Mouse (Mus musculus) neural tube, embryonic 15.5 days (tissue): ENCODE measurements at regions not wholly inside any gene's neighbourhood (a gene's known extent, or its start where the extent isn't known, plus 50 kb on each side); places are given as distances from the start of the nearest gene placed in this dataset.

Source experiments
- ATAC-seq: fragments of 200-750 bp; cut with Nextera tagmentation; 2 replicates; pipeline ENCODE4 v1.8.0; 2017; ENCODE audit warnings: mild to moderate bottlenecking, moderate TSS enrichment, moderate library complexity; ENCODE audit not compliant: low FRiP score
- H3K27ac ChIP-seq: fragments of 300-500 bp; sonication (generic); replicated peaks from 2 replicates; pipeline ENCODE4 v1.5.1; 2015; ENCODE audit warnings: mild to moderate bottlenecking, inconsistent platforms
- H3K27me3 ChIP-seq: fragments of 300-500 bp; sonication (generic); replicated peaks from 2 replicates; pipeline ENCODE4 v1.6.1; 2015; ENCODE audit warnings: inconsistent platforms
- H3K36me3 ChIP-seq: fragments of 300-500 bp; sonication (generic); 2 replicates; pipeline ENCODE4 v1.6.1; 2015; ENCODE audit warnings: inconsistent platforms
- H3K4me1 ChIP-seq: fragments of 300-500 bp; sonication (generic); 2 replicates; pipeline ENCODE4 v1.6.1; 2015; ENCODE audit warnings: inconsistent platforms
- H3K4me2 ChIP-seq: fragments of 300-500 bp; sonication (generic); 2 replicates; pipeline ENCODE4 v1.6.1; 2015; ENCODE audit warnings: inconsistent platforms, mild to moderate bottlenecking, moderate library complexity
- H3K4me3 ChIP-seq: fragments of 300-500 bp; sonication (generic); replicated peaks from 2 replicates; pipeline ENCODE4 v1.5.1; 2015; ENCODE audit warnings: mild to moderate bottlenecking, inconsistent platforms
- H3K9ac ChIP-seq: fragments of 300-500 bp; sonication (generic); replicated peaks from 2 replicates; pipeline ENCODE4 v1.6.1; 2015; ENCODE audit warnings: mild to moderate bottlenecking, inconsistent platforms
- H3K9me3 ChIP-seq: fragments of 300-500 bp; sonication (generic); replicated peaks from 2 replicates; pipeline ENCODE4 v1.6.1; 2016; ENCODE audit warnings: inconsistent platforms
- WGBS: fragments of 180-500 bp; shearing (Covaris S2); methylation state at CpG from one replicate; pipeline ENCODE4 v1.1.7; 2015; ENCODE audit warnings: mixed read lengths; 5-methylcytosine and 5-hydroxymethylcytosine counted together

- Histone ChIP-seq H3K4me2 (no peak overlapping the region), H3K27me3 (no peaks in the 10 kb centered on the region), H3K36me3 (no peaks in the 10 kb centered on the region), H3K9me3 (no peaks in the 10 kb centered on the region), H3K4me1 (peaks cover 26% of the 10 kb centered on the region), H3K4me3 (no peak overlapping the region), H3K27ac (no peak overlapping the region), H3K9ac (no peak overlapping the region)
- WGBS, result 48% methylated on average over 5 of the region's 5 CpGs
- no peak for ATAC-seq
These were observed 248.1 kb downstream of the Enc1 start for GRCm38 (mm10) chr13:97489029-97489428.

GRCm38 (mm10) chr13:97488518-97488917 lies 247.6 kb downstream of the Enc1 start:
- Histone ChIP-seq H3K4me3 (no peak overlapping the region), H3K9me3 (no peaks in the 10 kb centered on the region), H3K4me1 (peaks cover 26% of the 10 kb centered on the region), H3K36me3 (no peaks in the 10 kb centered on the region), H3K4me2 (no peak overlapping the region), H3K27me3 (no peaks in the 10 kb centered on the region), H3K9ac (no peak overlapping the region), H3K27ac (no peak overlapping the region)
- no peak for ATAC-seq
- 49% methylated on average over 5 of the region's 5 CpGs for WGBS

GRCm38 (mm10) chr13:97487746-97488473 lies 247.0 kb downstream of the Enc1 start:
- no peak overlapping the region for H3K9ac ChIP-seq
- no peaks in the 10 kb centered on the region for H3K27me3 ChIP-seq
- no peaks in the 10 kb centered on the region for H3K9me3 ChIP-seq
- no peak overlapping the region for H3K4me2 ChIP-seq
- 42% methylated on average over 9 of the region's 9 CpGs for WGBS
- no peaks in the 10 kb centered on the region for H3K36me3 ChIP-seq
- ATAC-seq, result no peak
- H3K4me1 ChIP-seq, result peaks cover 26% of the 10 kb centered on the region
- H3K4me3 ChIP-seq, result no peak overlapping the region
- no peak overlapping the region for H3K27ac ChIP-seq

- no peak overlapping the region for H3K27ac ChIP-seq
- peaks cover 26% of the 10 kb centered on the region for H3K4me1 ChIP-seq
- H3K36me3 ChIP-seq, result no peaks in the 10 kb centered on the region
- H3K4me2 ChIP-seq, result no peak overlapping the region
- no peaks in the 10 kb centered on the region for H3K9me3 ChIP-seq
- no peak overlapping the region for H3K4me3 ChIP-seq
- H3K9ac ChIP-seq, result no peak overlapping the region
- ATAC-seq, result no peak
- WGBS, result 53% methylated on average over 2 of the region's 2 CpGs
- H3K27me3 ChIP-seq, result no peaks in the 10 kb centered on the region
These were observed 245.6 kb downstream of the Enc1 start for GRCm38 (mm10) chr13:97486490-97486889.

GRCm38 (mm10) chr13:97485886-97486285 lies 245.0 kb downstream of the Enc1 start:
- ATAC-seq, result no peak
- WGBS, result 77% methylated on average over 5 of the region's 5 CpGs

GRCm38 (mm10) chr13:97484808-97485545 lies 244.1 kb downstream of the Enc1 start:
- no peaks in the 10 kb centered on the region for H3K36me3 ChIP-seq
- no peak overlapping the region for H3K4me2 ChIP-seq
- H3K4me1 ChIP-seq, result peaks cover 22% of the 10 kb centered on the region
- WGBS, result 84% methylated on average over 20 of the region's 20 CpGs
- H3K4me3 ChIP-seq, result no peak overlapping the region
- no peaks in the 10 kb centered on the region for H3K9me3 ChIP-seq
- no peak for ATAC-seq
- H3K27me3 ChIP-seq, result no peaks in the 10 kb centered on the region
- H3K27ac ChIP-seq, result no peak overlapping the region
- H3K9ac ChIP-seq, result no peak overlapping the region

More at GRCm38 (mm10) chr13:97485886-97486285, 245.0 kb downstream of the Enc1 start:
- Histone ChIP-seq H3K9me3 (no peaks in the 10 kb centered on the region), H3K27me3 (no peaks in the 10 kb centered on the region), H3K9ac (no peak overlapping the region), H3K36me3 (no peaks in the 10 kb centered on the region), H3K4me3 (no peak overlapping the region), H3K4me1 (peaks cover 26% of the 10 kb centered on the region), H3K4me2 (no peak overlapping the region), H3K27ac (no peak overlapping the region)

GRCm38 (mm10) chr13:97483681-97484080 lies 242.8 kb downstream of the Enc1 start:
- 74% methylated on average over 8 of the region's 8 CpGs for WGBS
- Histone ChIP-seq H3K36me3 (no peaks in the 10 kb centered on the region), H3K4me1 (peaks cover 9% of the 10 kb centered on the region), H3K4me3 (no peak overlapping the region), H3K9ac (no peak overlapping the region), H3K4me2 (no peak overlapping the region), H3K27me3 (no peaks in the 10 kb centered on the region), H3K9me3 (no peaks in the 10 kb centered on the region), H3K27ac (no peak overlapping the region)
- ATAC-seq, result no peak

- 0 out of 2 replicates have a peak, but pooled peaks cover under 1% of the 10 kb centered on the region for H3K4me1 ChIP-seq
- no peak overlapping the region for H3K27ac ChIP-seq
- H3K9ac ChIP-seq, result no peak overlapping the region
- no peaks in the 10 kb centered on the region for H3K27me3 ChIP-seq
- H3K9me3 ChIP-seq, result no peaks in the 10 kb centered on the region
- no peak overlapping the region for H3K4me2 ChIP-seq
- 97% methylated on average over 3 of the region's 3 CpGs for WGBS
- no peaks in the 10 kb centered on the region for H3K36me3 ChIP-seq
- H3K4me3 ChIP-seq, result no peak overlapping the region
- ATAC-seq, result no peak
These were observed 241.6 kb downstream of the Enc1 start for GRCm38 (mm10) chr13:97482439-97482946.

GRCm38 (mm10) chr13:97481259-97481658 lies 240.4 kb downstream of the Enc1 start:
- ATAC-seq, result no peak
- H3K27ac ChIP-seq, result no peak overlapping the region
- H3K4me1 ChIP-seq, result no peaks in the 10 kb centered on the region
- WGBS, result 96% methylated on average over 2 of the region's 2 CpGs
- no peak overlapping the region for H3K4me3 ChIP-seq
- H3K4me2 ChIP-seq, result no peak overlapping the region
- H3K36me3 ChIP-seq, result no peaks in the 10 kb centered on the region
- H3K9ac ChIP-seq, result no peak overlapping the region
- H3K9me3 ChIP-seq, result no peaks in the 10 kb centered on the region
- H3K27me3 ChIP-seq, result no peaks in the 10 kb centered on the region

- H3K27me3 ChIP-seq, result no peaks in the 10 kb centered on the region
- ATAC-seq, result no peak
- no peaks in the 10 kb centered on the region for H3K9me3 ChIP-seq
- H3K9ac ChIP-seq, result no peak overlapping the region
- no peak overlapping the region for H3K4me3 ChIP-seq
- H3K27ac ChIP-seq, result no peak overlapping the region
- H3K4me2 ChIP-seq, result no peak overlapping the region
- 93% methylated on average over 10 of the region's 10 CpGs for WGBS
- H3K4me1 ChIP-seq, result no peaks in the 10 kb centered on the region
- no peaks in the 10 kb centered on the region for H3K36me3 ChIP-seq
These were observed 238.2 kb downstream of the Enc1 start for GRCm38 (mm10) chr13:97479066-97479586.

- H3K27me3 ChIP-seq, result no peaks in the 10 kb centered on the region
- WGBS, result 90% methylated on average over 3 of the region's 3 CpGs
- no peak for ATAC-seq
- H3K4me3 ChIP-seq, result no peak overlapping the region
- H3K27ac ChIP-seq, result no peak overlapping the region
- peaks cover 12% of the 10 kb centered on the region for H3K4me1 ChIP-seq
- no peaks in the 10 kb centered on the region for H3K36me3 ChIP-seq
- no peak overlapping the region for H3K9ac ChIP-seq
- H3K4me2 ChIP-seq, result no peak overlapping the region
- H3K9me3 ChIP-seq, result no peaks in the 10 kb centered on the region
These were observed 233.1 kb downstream of the Enc1 start for GRCm38 (mm10) chr13:97473971-97474365.
